Mouse (Mus musculus) ES-E14 (cell line): ENCODE data around the gene Kcnj14. TPM values are rescaled to one million over a fixed set of nuclear protein-coding genes. Genes with fewer than 3 reads are reported as not detected.

Experiments used
- DNase-seq: peaks from one replicate; pipeline ENCODE4 v3.0.0-alpha.2; 2013; ENCODE audit warnings: low read depth, low spot score
- H3K27ac ChIP-seq: 2 replicates; pipeline ENCODE4 v1.5.1; 2012; ENCODE audit warnings: low read depth, mild to moderate bottlenecking, low read length, moderate library complexity, mixed read lengths; ENCODE audit not compliant: poor library complexity, insufficient read depth, severe bottlenecking
- H3K36me3 ChIP-seq: 2 replicates; pipeline ENCODE4 v1.6.1; 2012; ENCODE audit warnings: mild to moderate bottlenecking, low read length, moderate library complexity, mixed read lengths; ENCODE audit not compliant: control insufficient read depth, poor library complexity, insufficient read depth, severe bottlenecking
- H3K4me1 ChIP-seq, 2 experiments: fragments of 150-350 bp in 1 of 2; sonication (generic) in 1 of 2; 2 replicates each; pipeline ENCODE4 v1.6.1; 2012; ENCODE audit warnings: low read length in 2 of 2, mild to moderate bottlenecking in 1 of 2, mixed read lengths in 1 of 2; ENCODE audit not compliant: control insufficient read depth in 2 of 2, insufficient read depth in 2 of 2, poor library complexity in 1 of 2
- H3K4me3 ChIP-seq, 2 experiments: fragments of 150-350 bp in 1 of 2; sonication (generic) in 1 of 2; 2 replicates each; pipeline ENCODE4 v1.5.1; 2012; ENCODE audit warnings: low read length in 2 of 2, low read depth in 1 of 2, mild to moderate bottlenecking in 1 of 2, mixed read lengths in 1 of 2; ENCODE audit not compliant: insufficient read depth in 1 of 2, poor library complexity in 1 of 2, severe bottlenecking in 1 of 2
- H3K9ac ChIP-seq: 2 replicates; pipeline ENCODE4 v1.6.1; 2012; ENCODE audit warnings: low read depth, mild to moderate bottlenecking, low read length, mixed read lengths; ENCODE audit not compliant: poor library complexity, insufficient read depth, severe bottlenecking
- H3K9me3 ChIP-seq: fragments of 150-350 bp; sonication (generic); 2 replicates; pipeline ENCODE4 v1.6.1; 2012; ENCODE audit warnings: low read depth, mild to moderate bottlenecking, low read length; ENCODE audit not compliant: control insufficient read depth, insufficient read depth
- CHD2 ChIP-seq: IDR thresholded peaks from 2 replicates; pipeline ENCODE4 v1.6.1; 2014; ENCODE audit warnings: mild to moderate bottlenecking, low read depth, low read length, inconsistent platforms
- HCFC1 ChIP-seq: IDR thresholded peaks from 2 replicates; pipeline ENCODE4 v1.6.1; 2012; ENCODE audit warnings: low read length, inconsistent platforms, borderline replicate concordance; ENCODE audit not compliant: insufficient read depth
- MAFK ChIP-seq: IDR thresholded peaks from 2 replicates; pipeline ENCODE4 v1.6.1; 2014; ENCODE audit warnings: mild to moderate bottlenecking, low read depth, low read length, inconsistent platforms; ENCODE audit not compliant: insufficient read depth
- ZC3H11A ChIP-seq: IDR thresholded peaks from 2 replicates; pipeline ENCODE4 v1.6.1; 2012; ENCODE audit warnings: low read depth, mild to moderate bottlenecking, inconsistent platforms, low read length, borderline replicate concordance
- ZNF384 ChIP-seq: IDR thresholded peaks from 2 replicates; pipeline ENCODE4 v1.6.1; 2012; ENCODE audit warnings: low read depth, low read length, inconsistent platforms
- in situ Hi-C, 2 experiments: fragments of 600-800 bp; cut with MboI; formaldehyde crosslinking; loops; one replicate each; pipeline ENCODE4 v1.15.1; 2025; ENCODE audit warnings: low sequenced_read_pairs in 2 of 2, inconsistent platforms in 1 of 2; ENCODE audit not compliant: unreplicated experiment in 2 of 2
- total RNA-seq: library from RNA; depleted of rRNA; stranded (reverse); fragments of 300-350 nt; gene quantifications from 2 replicates; pipeline ENCODE4 v1.2.3, GENCODE M21; 2012; rRNA removed

Kcnj14 gene
- total RNA-seq, 1 experiment, result 1.6 TPM

DNA sequence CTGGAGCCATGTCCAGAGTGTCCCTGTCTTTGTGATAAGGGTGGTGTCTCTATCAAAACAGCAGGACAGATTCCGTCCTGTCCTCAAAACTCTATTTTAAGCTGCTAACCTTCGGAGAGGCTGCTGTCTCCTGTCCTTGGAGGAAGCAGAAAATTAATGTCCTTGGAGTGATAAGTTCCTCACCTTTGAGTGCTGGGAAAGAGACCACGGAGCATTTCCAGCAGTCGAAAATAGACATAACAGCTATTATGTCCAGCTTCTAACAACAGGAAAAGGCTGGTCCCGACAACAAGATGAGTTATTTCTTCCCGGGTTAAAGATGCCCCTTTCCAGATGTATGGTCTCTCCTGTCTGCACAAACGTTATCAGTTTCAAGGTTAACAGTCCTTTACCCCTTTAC is 49.3 kb downstream of the Kcnj14 start:
- in situ Hi-C loops, result no loop called here
- TF ChIP-seq HCFC1, result no peak
- TF ChIP-seq ZC3H11A, result no peak
- no peak for TF ChIP-seq MAFK
- no peak for TF ChIP-seq ZNF384
- no peak for TF ChIP-seq CHD2
- Histone ChIP-seq H3K9me3 (no peaks in the 10 kb centered on the region), H3K36me3 (no peaks in the 10 kb centered on the region), H3K4me1 (peaks cover 0 to 11% of the 10 kb centered on the region in 2 experiments; a peak in 1 of 4 replicates), H3K9ac (no peak overlapping the region), H3K27ac (no peak overlapping the region), H3K4me3 (no peak overlapping the region)
- no peak for DNase-seq

GRCm38 (mm10) chr7:45771101-45771500 is 53.5 kb downstream of the Kcnj14 start:
- no peaks in the 10 kb centered on the region for H3K36me3 ChIP-seq
- H3K9ac ChIP-seq, result no peak overlapping the region
- no peak for TF ChIP-seq CHD2
- TF ChIP-seq ZNF384, result no peak
- no peak for TF ChIP-seq ZC3H11A
- no peak for TF ChIP-seq HCFC1
- TF ChIP-seq MAFK, result no peak
- H3K27ac ChIP-seq, result no peak overlapping the region
- no peak for DNase-seq
- H3K4me3 ChIP-seq, result no peak overlapping the region
- in situ Hi-C loops, result no loop called here
- H3K9me3 ChIP-seq, result no peaks in the 10 kb centered on the region
- peaks cover 0 to 13% of the 10 kb centered on the region in 2 experiments; a peak in 1 of 4 replicates for H3K4me1 ChIP-seq

DNA sequence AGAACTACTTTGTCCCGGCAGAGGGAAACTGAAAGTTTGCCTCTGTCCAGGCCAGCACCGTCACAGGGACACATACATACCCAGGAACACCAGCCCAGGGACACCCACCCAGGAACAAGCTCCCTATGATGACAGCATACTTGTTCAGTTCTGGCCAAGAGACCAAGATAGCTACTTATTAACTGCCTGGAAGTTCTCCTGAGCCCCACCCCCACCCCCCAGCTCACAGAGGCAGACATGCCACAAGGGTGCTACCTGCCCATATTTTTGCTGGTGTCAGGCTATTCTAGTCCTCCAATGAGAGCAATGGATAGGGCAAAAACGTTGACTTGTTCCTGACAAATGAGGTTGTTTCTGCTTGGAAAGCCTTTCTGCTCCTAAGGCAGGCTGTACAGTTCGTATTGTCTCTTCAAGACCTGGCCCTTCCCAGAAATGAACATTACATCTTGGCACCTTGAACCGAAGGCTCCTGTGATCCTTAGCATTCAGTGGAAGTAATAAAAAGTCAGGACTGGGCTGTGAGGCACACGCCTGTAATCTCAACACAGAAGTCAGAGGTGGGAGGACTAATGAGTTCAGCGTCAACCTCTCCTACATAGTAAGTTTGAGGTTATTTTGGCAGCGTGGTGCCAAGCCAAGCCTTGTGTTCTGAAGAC is 54.0 kb downstream of the Kcnj14 start:
- H3K9me3 ChIP-seq, result no peaks in the 10 kb centered on the region
- no peak for DNase-seq
- H3K9ac ChIP-seq, result no peak overlapping the region
- peaks cover 0 to 14% of the 10 kb centered on the region in 2 experiments; a peak in 1 of 4 replicates for H3K4me1 ChIP-seq
- no peak overlapping the region for H3K27ac ChIP-seq
- no peak for TF ChIP-seq ZNF384
- TF ChIP-seq ZC3H11A, result no peak
- TF ChIP-seq MAFK, result no peak
- TF ChIP-seq HCFC1, result no peak
- no peak for TF ChIP-seq CHD2
- in situ Hi-C loops, result no loop called here
- H3K4me3 ChIP-seq, result no peak overlapping the region
- no peaks in the 10 kb centered on the region for H3K36me3 ChIP-seq

- H3K27ac ChIP-seq, result no peak overlapping the region
- H3K9ac ChIP-seq, result no peak overlapping the region
- H3K9me3 ChIP-seq, result no peaks in the 10 kb centered on the region
- H3K4me3 ChIP-seq, result no peak overlapping the region
- H3K36me3 ChIP-seq, result no peaks in the 10 kb centered on the region
- no peak for DNase-seq
- peaks cover 0 to 14% of the 10 kb centered on the region in 2 experiments; a peak in 1 of 4 replicates for H3K4me1 ChIP-seq
- in situ Hi-C loops, result no loop called here
- TF ChIP-seq CHD2 (no peak), HCFC1 (no peak), ZNF384 (no peak), ZC3H11A (no peak), MAFK (no peak)
These were observed 57.1 kb downstream of the Kcnj14 start for GRCm38 (mm10) chr7:45767500-45767899.

DNA sequence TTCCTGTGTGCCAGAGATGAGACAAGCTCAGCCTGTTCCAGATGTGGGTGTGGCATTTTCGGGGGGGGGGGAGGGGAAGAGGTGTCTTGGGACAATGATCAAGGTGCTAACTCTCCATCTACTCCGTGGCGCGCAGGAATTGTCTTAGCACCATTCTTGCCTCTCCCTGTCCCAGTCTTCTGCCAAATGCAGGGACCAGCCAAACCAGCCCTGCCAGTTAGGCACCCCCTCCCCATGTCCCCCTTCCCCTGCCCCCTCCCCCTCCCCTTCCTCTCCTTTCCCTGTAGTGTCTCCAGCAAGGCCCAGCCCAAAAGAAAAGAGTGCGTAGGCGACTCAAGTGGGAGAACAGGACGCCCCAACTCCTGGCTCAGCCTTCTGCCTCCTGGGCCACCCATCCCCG is 57.8 kb downstream of the Kcnj14 start:
- no peaks in the 10 kb centered on the region for H3K36me3 ChIP-seq
- H3K27ac ChIP-seq, result no peak overlapping the region
- TF ChIP-seq CHD2 (no peak), ZC3H11A (no peak), ZNF384 (no peak), HCFC1 (no peak), MAFK (no peak)
- in situ Hi-C loops, result no loop called here
- H3K4me1 ChIP-seq, result peaks cover 0 to 14% of the 10 kb centered on the region in 2 experiments; a peak in 1 of 4 replicates
- no peak for DNase-seq
- H3K9me3 ChIP-seq, result no peaks in the 10 kb centered on the region
- no peak overlapping the region for H3K9ac ChIP-seq
- no peak overlapping the region for H3K4me3 ChIP-seq

Other genes starting within 250 kb of the Kcnj14 start
- gene Fgf21, start 209.3 kb downstream of the Kcnj14 start, total RNA-seq, result 0.67 and 1.1 TPM in 2 replicates
- 0.49 and 2.5 TPM in 2 replicates for gene Fut1, start 207.5 kb downstream of the Kcnj14 start, total RNA-seq
- 0.31 and 0.63 TPM in 2 replicates for gene Izumo1, start 203.0 kb downstream of the Kcnj14 start, total RNA-seq
- 5.3 and 8.6 TPM in 2 replicates for gene Rasip1, start 197.3 kb downstream of the Kcnj14 start, total RNA-seq
- gene Mamstr, start 184.8 kb downstream of the Kcnj14 start, total RNA-seq, result 0.71 and 0.74 TPM in 2 replicates
- gene Fut2, start 158.4 kb downstream of the Kcnj14 start, total RNA-seq, result 0.27 and 0.37 TPM in 2 replicates
- 0.54 and 0.74 TPM in 2 replicates for gene Ntn5, start 140.8 kb downstream of the Kcnj14 start, total RNA-seq
- gene Sec1, start 130.4 kb downstream of the Kcnj14 start, total RNA-seq, result 4.5 and 7.6 TPM in 2 replicates
- gene Car11, start 124.9 kb downstream of the Kcnj14 start, total RNA-seq, result 4.4 and 7.9 TPM in 2 replicates
- 10.0 and 10.6 TPM in 2 replicates for gene Dbp, start 119.7 kb downstream of the Kcnj14 start, total RNA-seq
- 3,487 and 5,312 TPM in 2 replicates for gene Rpl18, start 109.3 kb downstream of the Kcnj14 start, total RNA-seq
- 18.7 and 21.5 TPM in 2 replicates for gene Sphk2, start 106.8 kb downstream of the Kcnj14 start, total RNA-seq
- 6.1 and 6.6 TPM in 2 replicates for gene Fam83e, start 103.6 kb downstream of the Kcnj14 start, total RNA-seq
- gene Spaca4, start 99.0 kb downstream of the Kcnj14 start, total RNA-seq, result 0.76 and 1.7 TPM in 2 replicates
- 7.2 and 9.5 TPM in 2 replicates for gene Lmtk3, start 41.0 kb downstream of the Kcnj14 start, total RNA-seq
- gene Sult2b1, start 40.1 kb downstream of the Kcnj14 start, total RNA-seq, result 1.6 and 2.1 TPM in 2 replicates
- 96.2 and 113 TPM in 2 replicates for gene Cyth2, start 10.2 kb downstream of the Kcnj14 start, total RNA-seq
- 93.4 and 107 TPM in 2 replicates for gene Grwd1, start 6.2 kb upstream of the Kcnj14 start, total RNA-seq
- gene Kdelr1, start 48.0 kb upstream of the Kcnj14 start, total RNA-seq, result 73.2 and 87.2 TPM in 2 replicates
- gene Grin2d, start 53.6 kb upstream of the Kcnj14 start, total RNA-seq, result 0.67 and 0.90 TPM in 2 replicates
- gene Syngr4, start 71.9 kb upstream of the Kcnj14 start, total RNA-seq, result 0.74 TPM in 1 of 2 replicates, not detected in the other
- 26.0 and 34.8 TPM in 2 replicates for gene Tmem143, start 72.2 kb upstream of the Kcnj14 start, total RNA-seq
- gene Emp3, start 96.6 kb upstream of the Kcnj14 start, total RNA-seq, result 43.8 and 56.5 TPM in 2 replicates
- 7.7 and 12.5 TPM in 2 replicates for gene Ccdc114, start 99.3 kb upstream of the Kcnj14 start, total RNA-seq
- gene Abcc6, start 205.5 kb upstream of the Kcnj14 start, total RNA-seq, result 4.7 and 7.1 TPM in 2 replicates
- 173 and 219 TPM in 2 replicates for gene Nomo1, start 208.9 kb upstream of the Kcnj14 start, total RNA-seq